Mouse (Mus musculus): ENCODE data around the gene Ankmy2.

GRCm38 (mm10) chr12:36156101-36156636 lies 745 bp upstream of the Ankmy2 start:
- TF ChIP-seq POLR2A (IDR thresholded peaks at IDR 0.05; ENCODE audit: extremely low read depth, insufficient read depth, low read length) = no peak
- no peak for TF ChIP-seq CTCF (IDR thresholded peaks at IDR 0.05; ENCODE audit: extremely low read depth, insufficient read depth, low read length)
